Mouse (Mus musculus): ENCODE measurements around the gene Dlx4.

The Dlx4 gene

GRCm38 (mm10) chr11:95145851-95146403 lies at the start of gene Dlx4:
Dlx4 (minus strand) TSS chr11:95146263.
- in situ Hi-C loops (cut with MboI) = no loop called here

GRCm38 (mm10) chr11:95189863-95190262 lies 43.8 kb upstream of the Dlx4 start:
- in situ Hi-C loops (cut with MboI) = no loop called here

GRCm38 (mm10) chr11:95186826-95187225 lies 40.8 kb upstream of the Dlx4 start:
- in situ Hi-C loops (cut with MboI) = no loop called here

GRCm38 (mm10) chr11:95185700-95186099 lies 39.6 kb upstream of the Dlx4 start:
- in situ Hi-C loops (cut with MboI) = no loop called here

- in situ Hi-C loops (cut with MboI) = no loop called here
Measured at GRCm38 (mm10) chr11:95184561-95184960, 38.5 kb upstream of the Dlx4 start.

- in situ Hi-C loops (cut with MboI) = no loop called here
Measured at GRCm38 (mm10) chr11:95179311-95179710, 33.2 kb upstream of the Dlx4 start.

- in situ Hi-C loops (cut with MboI) = no loop called here
Measured at GRCm38 (mm10) chr11:95165857-95166256, 19.8 kb upstream of the Dlx4 start.

- in situ Hi-C loops (cut with MboI) = no loop called here
Measured at GRCm38 (mm10) chr11:95161708-95162107, 15.6 kb upstream of the Dlx4 start.

- in situ Hi-C loops (cut with MboI) = no loop called here
Measured at GRCm38 (mm10) chr11:95160693-95161092, 14.6 kb upstream of the Dlx4 start.

GRCm38 (mm10) chr11:95159763-95160371 lies 13.8 kb upstream of the Dlx4 start:
- in situ Hi-C loops (cut with MboI) = no loop called here

GRCm38 (mm10) chr11:95157872-95158271 lies 11.8 kb upstream of the Dlx4 start:
- in situ Hi-C loops (cut with MboI) = no loop called here

GRCm38 (mm10) chr11:95157356-95157755 lies 11.3 kb upstream of the Dlx4 start:
- in situ Hi-C loops (cut with MboI) = no loop called here

- in situ Hi-C loops (cut with MboI) = no loop called here
Measured at GRCm38 (mm10) chr11:95155511-95155910, 9.4 kb upstream of the Dlx4 start.

- in situ Hi-C loops (cut with MboI) = no loop called here
Measured at GRCm38 (mm10) chr11:95153681-95154080, 7.6 kb upstream of the Dlx4 start.

GRCm38 (mm10) chr11:95153116-95153515 lies 7.1 kb upstream of the Dlx4 start:
- in situ Hi-C loops (cut with MboI) = no loop called here

- in situ Hi-C loops (cut with MboI) = no loop called here
Measured at GRCm38 (mm10) chr11:95150269-95151049, 4.4 kb upstream of the Dlx4 start.

GRCm38 (mm10) chr11:95149462-95150268 lies 3.6 kb upstream of the Dlx4 start:
- in situ Hi-C loops (cut with MboI) = no loop called here

GRCm38 (mm10) chr11:95148754-95149153 lies 2.7 kb upstream of the Dlx4 start:
- in situ Hi-C loops (cut with MboI) = no loop called here

- in situ Hi-C loops (cut with MboI) = no loop called here
Measured at GRCm38 (mm10) chr11:95144946-95145483, 1.0 kb downstream of the Dlx4 start.

GRCm38 (mm10) chr11:95144091-95144945 lies 1.7 kb downstream of the Dlx4 start:
- in situ Hi-C loops (cut with MboI) = no loop called here

GRCm38 (mm10) chr11:95143663-95144062 lies 2.4 kb downstream of the Dlx4 start:
- in situ Hi-C loops (cut with MboI) = no loop called here
